Mouse (Mus musculus) intestine, postnatal 0 days (tissue): Measurements from ENCODE around the gene Nop9. TPM values are rescaled to one million over a fixed set of nuclear protein-coding genes. Genes with fewer than 3 reads are reported as not detected.

Experiments used
- ATAC-seq: fragments of 200-750 bp; cut with Nextera tagmentation; 2 replicates; pipeline ENCODE4 v1.8.0; 2017; ENCODE audit warnings: mild to moderate bottlenecking, moderate TSS enrichment, moderate library complexity
- H3K27ac ChIP-seq: fragments of 300-500 bp; sonication (generic); 2 replicates; pipeline ENCODE4 v1.5.1; 2014; ENCODE audit warnings: mild to moderate bottlenecking, low read depth, low read length, moderate library complexity
- H3K27me3 ChIP-seq: fragments of 300-500 bp; sonication (generic); replicated peaks from 2 replicates; pipeline ENCODE4 v1.6.1; 2014; ENCODE audit warnings: low read length, mixed read lengths; ENCODE audit not compliant: control insufficient read depth, insufficient read depth
- H3K36me3 ChIP-seq: fragments of 300-500 bp; sonication (generic); 2 replicates; pipeline ENCODE4 v1.6.1; 2014; ENCODE audit warnings: mild to moderate bottlenecking, moderate library complexity; ENCODE audit not compliant: control insufficient read depth, insufficient read depth
- H3K4me1 ChIP-seq: fragments of 300-500 bp; sonication (generic); replicated peaks from 2 replicates; pipeline ENCODE4 v1.6.1; 2014; ENCODE audit warnings: antibody characterized with exemption, low read length, mixed read lengths; ENCODE audit not compliant: control insufficient read depth, insufficient read depth
- H3K4me2 ChIP-seq: fragments of 300-500 bp; sonication (generic); replicated peaks from 2 replicates; pipeline ENCODE4 v1.6.1; 2014; ENCODE audit warnings: low read depth, mild to moderate bottlenecking, moderate library complexity
- H3K4me3 ChIP-seq: fragments of 300-500 bp; sonication (generic); 2 replicates; pipeline ENCODE4 v1.5.1; 2014; ENCODE audit warnings: low read depth, low read length
- H3K9ac ChIP-seq: fragments of 300-500 bp; sonication (generic); 2 replicates; pipeline ENCODE4 v1.6.1; 2014; ENCODE audit warnings: mild to moderate bottlenecking, low read depth, low read length
- H3K9me3 ChIP-seq: fragments of 300-500 bp; sonication (generic); 2 replicates; pipeline ENCODE4 v1.6.1; 2016; ENCODE audit warnings: mixed run types; ENCODE audit not compliant: control insufficient read depth
- CTCF ChIP-seq: sonication (generic); IDR thresholded peaks from 2 replicates; pipeline ENCODE4 v1.5.1; 2016; ENCODE audit warnings: low read depth, mild to moderate bottlenecking, control low read depth, antibody characterized with exemption, moderate library complexity
- WGBS: fragments of 180-500 bp; shearing (Covaris S2); extraction: QIAGEN DNeasy Blood & Tissue Kit; methylation state at CpG from one replicate; pipeline ENCODE4 v1.1.7; 2014; 5-methylcytosine and 5-hydroxymethylcytosine counted together
- polyA plus RNA-seq: library from polyadenylated mRNA; unstranded; fragments of >200 nt; fragmentation: Nextera tagmentation; extraction: Ambion mirVana; gene quantifications from 2 replicates; pipeline ENCODE4 v1.2.1, GENCODE M21; 2015

Nop9 gene
- polyA plus RNA-seq, 1 experiment from 2014 or later: 14.4 TPM

GRCm38 (mm10) chr14:55723433-55723832, 22.1 kb upstream of the Nop9 start:
- Histone ChIP-seq H3K27ac (no peak overlapping the region), H3K4me1 (no peaks in the 10 kb centered on the region), H3K36me3 (peaks cover 19% of the 10 kb centered on the region), H3K4me3 (no peak overlapping the region), H3K9ac (no peak overlapping the region), H3K9me3 (no peaks in the 10 kb centered on the region), H3K4me2 (no peak overlapping the region), H3K27me3 (no peaks in the 10 kb centered on the region)
- 95% methylated on average over 7 of the region's 7 CpGs for whole genome bisulfite sequencing
- no peak for ATAC-seq
- TF ChIP-seq CTCF: no peak

DNA sequence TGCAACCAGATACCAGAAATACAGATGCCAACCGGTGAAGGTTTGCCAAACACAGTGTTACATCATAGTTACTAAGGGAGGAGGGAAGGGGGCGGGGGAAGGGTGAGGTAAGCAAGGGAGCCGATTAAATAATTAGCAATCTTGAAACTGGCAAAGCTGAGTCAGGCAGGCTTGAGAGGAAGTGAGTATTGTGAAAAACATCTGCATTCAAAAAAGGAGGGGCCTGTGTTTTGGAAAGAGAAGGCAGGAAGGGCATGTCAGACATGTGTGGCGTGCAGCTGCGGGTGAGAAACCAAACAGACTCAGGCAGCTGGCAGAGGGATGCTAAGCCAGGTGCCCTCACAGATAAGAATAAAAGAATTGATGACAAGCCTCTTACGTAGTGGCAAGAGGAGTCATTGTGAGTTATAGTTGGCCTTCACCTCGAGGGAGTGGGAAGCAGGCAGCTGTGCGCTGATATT, 21.1 kb upstream of the Nop9 start:
- Histone ChIP-seq H3K4me1 (no peaks in the 10 kb centered on the region), H3K27ac (no peak overlapping the region), H3K27me3 (no peaks in the 10 kb centered on the region), H3K4me2 (no peak overlapping the region), H3K36me3 (peaks cover 10% of the 10 kb centered on the region; the same call in 1 of the 2 replicates), H3K9ac (no peak overlapping the region), H3K9me3 (no peaks in the 10 kb centered on the region), H3K4me3 (no peak overlapping the region)
- WGBS: 50% methylated on average over 8 of the region's 8 CpGs
- TF ChIP-seq CTCF: no peak
- no peak for ATAC-seq

DNA sequence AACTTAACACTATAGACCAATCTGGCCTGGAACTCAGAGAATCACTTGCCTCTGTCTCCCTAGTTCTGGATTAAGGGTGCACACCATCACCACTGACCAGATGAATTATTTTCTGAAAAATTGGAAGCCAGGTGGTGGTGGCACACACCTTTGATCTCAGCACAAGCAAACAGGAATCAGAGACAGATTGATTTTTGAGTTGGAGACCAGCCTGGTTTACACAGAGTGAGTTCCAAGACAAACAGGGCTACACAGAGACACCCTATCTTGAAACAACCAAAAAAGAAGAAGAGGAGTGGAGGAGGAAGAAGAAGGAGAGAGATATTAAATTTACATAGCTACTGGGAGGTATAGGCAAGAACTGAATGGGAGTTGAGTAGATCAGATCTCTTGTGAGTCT, 19.2 kb upstream of the Nop9 start:
- Histone ChIP-seq H3K9me3 (no peaks in the 10 kb centered on the region), H3K4me2 (no peak overlapping the region), H3K27me3 (no peaks in the 10 kb centered on the region), H3K27ac (no peak overlapping the region), H3K4me1 (no peaks in the 10 kb centered on the region), H3K9ac (no peak overlapping the region), H3K4me3 (no peak overlapping the region), H3K36me3 (no peaks in the 10 kb centered on the region)
- ATAC-seq: no peak
- TF ChIP-seq CTCF: no peak

DNA sequence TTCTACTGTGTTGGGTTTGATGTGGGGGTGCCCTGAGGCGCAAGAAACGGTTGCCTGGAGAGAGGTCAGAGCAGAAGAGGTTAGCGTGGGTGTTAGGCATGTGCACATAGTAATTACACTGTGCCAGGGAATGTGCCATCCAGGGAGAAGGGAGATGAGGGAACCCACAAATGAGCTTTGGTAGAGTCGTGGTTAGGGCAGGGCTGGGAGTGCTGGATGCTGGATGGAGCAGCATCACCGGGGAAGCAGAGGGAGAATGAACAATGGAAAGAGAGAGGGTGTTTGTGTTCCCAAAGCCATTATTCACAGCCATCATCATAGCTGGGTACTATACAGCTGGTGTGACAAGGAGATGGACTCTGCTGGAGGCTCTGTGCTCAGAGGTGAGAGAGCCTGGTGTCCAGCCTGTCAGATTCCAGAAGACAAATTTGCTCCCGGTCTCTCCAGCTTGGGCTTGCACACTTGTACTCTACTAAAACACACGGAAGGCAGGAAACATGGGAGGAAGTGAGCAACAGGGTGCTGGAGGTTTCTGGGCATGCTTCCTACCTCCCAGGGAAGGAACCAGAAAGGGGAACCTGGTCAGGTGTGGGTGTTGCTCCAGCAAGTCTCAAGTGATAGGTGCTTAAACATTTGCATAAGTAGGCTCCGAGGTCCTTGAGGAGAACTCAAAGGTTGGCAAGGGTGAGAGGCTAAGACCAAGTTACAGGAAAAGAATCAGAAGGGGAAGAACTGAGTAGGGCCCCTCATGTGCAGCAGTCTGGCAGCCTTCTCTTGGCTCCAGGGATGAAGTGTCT, 17.4 kb upstream of the Nop9 start:
- ATAC-seq: no peak
- no peak for TF ChIP-seq CTCF
- H3K4me2 ChIP-seq: no peak overlapping the region
- 67% methylated on average over 8 of the region's 8 CpGs for WGBS
- no peak overlapping the region for H3K9ac ChIP-seq
- no peaks in the 10 kb centered on the region for H3K36me3 ChIP-seq
- no peak overlapping the region for H3K4me3 ChIP-seq
- H3K27me3 ChIP-seq: no peaks in the 10 kb centered on the region
- no peaks in the 10 kb centered on the region for H3K9me3 ChIP-seq
- H3K4me1 ChIP-seq: no peaks in the 10 kb centered on the region
- no peak overlapping the region for H3K27ac ChIP-seq

GRCm38 (mm10) chr14:55730116-55730515, 15.4 kb upstream of the Nop9 start:
- 0 out of 2 replicates have a peak, but pooled peaks cover 5% of the 10 kb centered on the region for H3K4me1 ChIP-seq
- no peak overlapping the region for H3K27ac ChIP-seq
- no peaks in the 10 kb centered on the region for H3K9me3 ChIP-seq
- no peak overlapping the region for H3K4me3 ChIP-seq
- no peaks in the 10 kb centered on the region for H3K36me3 ChIP-seq
- no peak for ATAC-seq
- TF ChIP-seq CTCF: no peak
- WGBS: 84% methylated on average over 7 of the region's 7 CpGs
- no peak overlapping the region for H3K4me2 ChIP-seq
- no peaks in the 10 kb centered on the region for H3K27me3 ChIP-seq
- no peak overlapping the region for H3K9ac ChIP-seq

GRCm38 (mm10) chr14:55730531-55731032, 14.9 kb upstream of the Nop9 start:
- no peak overlapping the region for H3K4me3 ChIP-seq
- no peak overlapping the region for H3K4me2 ChIP-seq
- no peaks in the 10 kb centered on the region for H3K9me3 ChIP-seq
- no peak for ATAC-seq
- no peak for TF ChIP-seq CTCF
- no peaks in the 10 kb centered on the region for H3K27me3 ChIP-seq
- no peak overlapping the region for H3K9ac ChIP-seq
- H3K36me3 ChIP-seq: no peaks in the 10 kb centered on the region
- H3K27ac ChIP-seq: no peak overlapping the region
- 0 out of 2 replicates have a peak, but pooled peaks cover 5% of the 10 kb centered on the region for H3K4me1 ChIP-seq
- WGBS: 83% methylated on average over 7 of the region's 7 CpGs
